Mouse (Mus musculus) cerebellum, postnatal 25 days (tissue): ENCODE data around the gene Gipc1.

ENCODE experiments used
- DNase-seq, 2 experiments: peaks; one replicate each; pipeline ENCODE4 v3.0.0; 2021; ENCODE audit warnings: mixed read lengths in 2 of 2

The Gipc1 gene

DNA sequence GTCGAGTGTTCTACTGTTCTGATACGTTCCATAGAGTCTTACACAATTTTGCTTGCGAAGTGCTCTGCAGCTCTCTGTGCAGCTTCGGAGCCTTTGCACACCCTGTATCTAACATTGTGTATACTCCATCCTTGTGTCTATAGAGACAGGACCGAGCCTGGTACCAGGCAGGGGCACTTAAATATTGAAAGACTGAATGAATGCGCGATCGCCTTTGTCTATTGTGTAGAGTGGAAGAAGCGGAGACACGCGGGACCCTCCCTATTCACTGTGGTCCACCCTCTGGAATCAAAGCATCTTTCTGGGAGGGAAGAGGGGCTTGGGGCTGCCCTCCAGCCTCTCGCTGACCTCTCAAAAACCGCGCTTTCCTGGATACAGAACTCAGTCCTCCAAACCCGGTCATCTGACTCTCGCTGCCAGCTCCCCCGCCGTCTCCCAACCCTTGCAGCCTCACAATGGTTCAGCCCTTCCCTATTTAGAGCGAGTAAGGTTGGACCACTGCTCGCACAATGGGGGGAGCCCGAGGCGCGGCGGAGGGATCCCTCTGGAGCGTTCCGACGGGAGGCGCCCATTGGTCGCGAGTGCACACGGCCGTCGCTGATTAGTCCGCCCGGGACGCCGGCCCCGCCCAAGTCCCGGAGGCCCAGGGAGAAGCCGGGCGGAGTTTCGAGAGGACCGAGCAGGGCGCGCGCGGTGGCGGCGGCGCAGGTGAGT is at the start of gene Gipc1:
TSS of gene Gipc1 (plus strand) at position 648 of the 714 bp plus-strand sequence.
- DNase-seq, result peak; percentile 95 to 97

DNA sequence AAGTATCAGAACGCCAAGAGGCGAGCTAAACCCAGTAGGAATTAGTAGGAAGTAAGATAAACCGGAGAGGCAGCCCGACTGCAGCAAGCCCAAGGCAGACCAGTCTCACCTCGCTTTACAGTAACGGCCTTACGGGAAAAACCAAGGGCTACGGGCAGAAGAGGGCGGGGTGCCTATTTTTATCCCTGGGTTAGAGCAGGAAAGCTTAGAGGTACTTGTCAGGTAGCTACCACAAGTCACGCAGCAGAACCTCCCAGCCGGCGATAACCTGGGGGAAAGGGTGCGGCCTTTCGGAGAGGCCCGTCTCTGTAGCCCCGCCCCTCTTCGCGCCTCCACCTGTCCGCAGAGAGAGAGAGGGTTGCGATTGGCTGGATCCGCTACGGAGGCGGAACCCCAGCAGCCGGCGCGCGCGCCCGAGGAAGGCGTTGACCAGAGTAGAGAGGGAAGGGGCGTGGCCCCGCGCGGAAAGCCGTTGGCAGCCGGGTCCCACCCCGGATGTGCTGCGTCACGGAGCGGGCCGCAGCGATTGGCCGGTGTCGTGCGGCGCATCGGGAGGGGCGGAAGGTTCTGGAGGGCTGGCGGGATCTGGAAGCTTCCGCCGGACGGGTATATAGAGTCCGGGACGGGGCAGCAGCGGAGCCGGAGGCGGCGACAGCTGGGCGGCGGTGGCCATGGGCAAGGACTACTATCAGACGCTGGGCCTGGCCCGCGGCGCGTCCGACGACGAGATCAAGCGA is 44.6 kb upstream of the Gipc1 start, which contains the start of the genes Tecr and Dnajb1:
TSS of gene Tecr (minus strand) at position 311 of the 737 bp plus-strand sequence.
TSS of gene Dnajb1 (plus strand) at position 533 of the 737 bp plus-strand sequence.
- peak; percentile 100 for DNase-seq

DNA sequence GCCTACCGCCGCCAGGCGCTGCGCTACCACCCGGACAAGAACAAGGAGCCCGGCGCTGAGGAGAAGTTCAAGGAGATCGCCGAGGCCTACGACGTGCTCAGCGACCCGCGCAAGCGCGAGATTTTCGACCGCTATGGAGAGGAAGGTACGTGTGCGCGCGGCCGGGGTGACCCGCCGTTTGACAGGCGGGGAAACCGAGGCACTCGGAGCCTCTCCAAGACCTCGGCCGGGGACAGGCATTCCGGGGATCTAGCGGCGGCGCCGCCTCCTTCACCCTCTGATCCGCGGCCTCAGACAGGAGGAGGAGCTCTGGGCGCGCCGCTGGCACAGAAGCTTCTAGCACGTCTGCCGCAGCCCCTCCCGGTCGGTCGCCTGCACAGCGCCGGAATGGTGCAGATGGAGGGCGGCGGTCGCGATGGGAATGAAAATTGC is 44.1 kb upstream of the Gipc1 start:
- DNase-seq, result peak in 1 of 2 experiments; percentile 83

DNA sequence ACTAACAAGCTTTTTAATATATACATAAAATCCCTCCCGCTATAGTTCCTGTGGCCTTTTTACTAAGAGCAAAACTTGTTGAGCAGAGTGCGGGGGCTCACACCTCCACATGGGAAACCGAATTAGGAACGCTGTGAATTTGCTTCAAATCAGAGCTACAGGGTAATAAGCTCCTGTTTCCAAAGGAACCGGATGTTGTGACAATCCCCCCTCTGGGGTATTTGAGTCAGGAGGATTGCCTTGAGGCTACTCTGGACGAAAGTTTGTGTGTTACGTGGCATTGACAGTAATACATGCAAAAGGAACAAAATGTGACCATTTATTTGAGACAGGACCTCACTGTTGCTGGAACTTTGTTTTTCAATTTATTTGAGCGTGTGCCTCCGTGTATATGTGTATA is 43.4 kb upstream of the Gipc1 start:
- peak in 1 of 2 experiments; percentile 2 for DNase-seq

DNA sequence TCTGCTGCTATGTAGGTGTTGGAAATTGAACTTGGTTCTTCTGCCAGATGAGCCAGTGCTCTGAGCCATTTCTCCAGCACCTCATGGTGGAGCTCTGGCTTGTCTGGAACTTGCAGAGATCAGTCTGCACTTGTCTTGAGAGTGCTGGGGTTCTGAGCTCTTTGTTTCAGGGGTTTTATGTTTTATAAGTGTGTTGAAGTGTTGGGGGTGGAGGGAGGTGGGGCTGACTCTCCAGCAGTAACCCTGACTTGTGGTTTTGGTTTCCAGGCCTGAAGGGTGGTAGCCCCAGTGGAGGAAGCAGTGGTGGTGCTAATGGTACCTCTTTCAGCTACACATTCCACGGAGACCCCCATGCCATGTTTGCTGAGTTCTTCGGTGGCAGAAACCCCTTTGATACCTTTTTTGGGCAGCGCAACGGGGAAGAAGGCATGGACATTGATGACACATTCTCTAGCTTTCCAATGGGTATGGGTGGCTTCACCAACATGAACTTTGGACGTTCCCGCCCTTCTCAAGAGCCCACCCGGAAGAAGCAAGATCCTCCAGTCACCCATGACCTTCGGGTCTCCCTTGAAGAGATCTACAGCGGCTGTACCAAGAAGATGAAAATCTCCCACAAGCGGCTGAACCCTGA is 42.8 kb upstream of the Gipc1 start:
- no peak for DNase-seq

DNA sequence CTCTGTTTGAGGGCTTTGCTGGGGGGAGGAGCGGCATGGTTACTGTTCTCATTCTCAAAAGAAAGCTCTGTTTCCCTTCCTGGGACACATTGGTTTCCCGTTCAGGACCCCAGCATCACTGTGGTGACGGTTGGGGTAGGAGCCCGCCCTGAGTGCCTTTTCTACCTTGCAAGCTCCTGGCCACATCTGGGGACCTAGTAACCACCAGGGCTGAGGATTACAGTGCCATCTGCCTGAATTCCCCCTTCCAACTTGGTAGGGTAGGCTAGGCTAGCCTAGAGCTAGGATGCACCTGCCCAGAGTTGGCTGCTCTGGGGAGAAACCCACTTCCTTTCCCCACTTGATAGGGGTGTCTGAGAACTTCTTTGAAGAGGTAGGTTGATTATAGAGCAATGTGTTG is 40.6 kb upstream of the Gipc1 start:
- DNase-seq, result no peak

DNA sequence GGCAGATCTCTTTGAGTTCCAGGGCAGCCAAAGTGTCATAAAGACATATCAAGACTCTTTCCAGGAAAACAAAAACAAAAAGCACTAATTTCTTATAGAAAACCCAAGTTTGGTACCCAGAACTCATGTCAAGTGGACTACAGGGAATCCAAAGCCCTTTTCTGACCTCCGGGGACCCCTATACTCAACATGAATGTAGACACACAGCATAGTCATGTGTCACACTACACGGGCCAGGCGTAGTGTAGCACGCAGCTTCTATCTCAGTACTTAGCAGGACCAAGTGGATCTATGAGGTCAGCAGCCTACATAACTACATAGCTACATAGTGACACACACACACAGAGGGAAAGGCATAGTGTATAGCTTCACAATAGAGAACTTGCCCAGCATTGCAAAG is 38.8 kb upstream of the Gipc1 start:
- no peak for DNase-seq

DNA sequence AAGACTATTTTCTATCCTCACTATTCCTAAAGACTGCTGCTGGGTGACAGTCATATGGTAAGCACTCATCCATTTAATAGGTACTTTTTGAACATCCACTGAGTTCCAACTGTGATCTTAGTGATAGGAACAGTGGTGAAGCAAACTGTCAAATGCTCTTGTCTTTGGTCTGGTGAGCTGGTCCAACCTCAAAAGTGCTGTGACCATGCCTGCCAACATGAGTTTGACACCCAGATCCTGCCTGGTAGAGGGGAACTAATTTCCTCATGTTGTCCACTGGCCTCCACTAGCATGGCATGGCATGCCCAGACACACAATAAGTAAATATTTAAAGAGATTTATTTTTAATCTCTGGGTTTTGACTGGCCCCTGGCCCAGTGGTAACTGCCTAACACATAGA is 35.9 kb upstream of the Gipc1 start:
- no peak for DNase-seq

DNA sequence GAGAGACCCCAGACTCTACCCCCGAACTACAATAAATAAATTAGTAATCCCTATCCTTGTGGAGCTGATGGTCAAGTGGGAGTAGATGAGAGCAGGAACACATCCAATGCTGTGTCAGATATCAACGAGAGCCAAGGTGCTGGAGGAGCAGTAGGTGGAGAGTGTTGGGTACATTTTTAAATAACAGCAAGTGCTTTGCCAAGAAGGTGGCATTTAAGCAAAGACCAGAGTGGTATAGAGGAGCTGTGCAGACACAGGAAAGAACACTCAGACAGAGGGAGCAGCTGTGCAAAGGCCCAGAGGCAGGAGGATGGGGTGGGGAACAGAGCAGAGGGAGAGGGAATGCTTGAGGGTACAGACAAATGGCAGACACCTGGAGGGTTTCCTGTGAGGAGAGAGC is 35.4 kb upstream of the Gipc1 start:
- DNase-seq, result no peak

DNA sequence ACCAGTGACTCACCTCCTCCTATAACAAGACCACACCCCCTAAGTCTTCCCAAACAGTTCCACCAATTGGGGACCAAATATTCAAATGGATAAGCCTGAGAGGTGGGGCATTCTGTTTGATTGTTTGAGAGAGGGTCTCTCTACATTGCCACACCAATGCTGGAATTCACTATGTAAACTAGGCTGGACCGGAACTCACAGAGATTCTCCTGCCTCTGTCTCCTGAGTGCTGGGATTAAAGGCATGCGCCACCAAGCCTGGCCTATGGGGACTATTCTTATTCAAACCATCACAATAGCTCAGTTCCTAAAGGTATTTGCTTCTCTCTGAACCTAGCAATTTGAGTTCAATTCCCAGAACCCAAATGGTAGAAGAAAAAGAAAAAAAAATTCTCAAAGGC is 33.9 kb upstream of the Gipc1 start:
- no peak for DNase-seq

DNA sequence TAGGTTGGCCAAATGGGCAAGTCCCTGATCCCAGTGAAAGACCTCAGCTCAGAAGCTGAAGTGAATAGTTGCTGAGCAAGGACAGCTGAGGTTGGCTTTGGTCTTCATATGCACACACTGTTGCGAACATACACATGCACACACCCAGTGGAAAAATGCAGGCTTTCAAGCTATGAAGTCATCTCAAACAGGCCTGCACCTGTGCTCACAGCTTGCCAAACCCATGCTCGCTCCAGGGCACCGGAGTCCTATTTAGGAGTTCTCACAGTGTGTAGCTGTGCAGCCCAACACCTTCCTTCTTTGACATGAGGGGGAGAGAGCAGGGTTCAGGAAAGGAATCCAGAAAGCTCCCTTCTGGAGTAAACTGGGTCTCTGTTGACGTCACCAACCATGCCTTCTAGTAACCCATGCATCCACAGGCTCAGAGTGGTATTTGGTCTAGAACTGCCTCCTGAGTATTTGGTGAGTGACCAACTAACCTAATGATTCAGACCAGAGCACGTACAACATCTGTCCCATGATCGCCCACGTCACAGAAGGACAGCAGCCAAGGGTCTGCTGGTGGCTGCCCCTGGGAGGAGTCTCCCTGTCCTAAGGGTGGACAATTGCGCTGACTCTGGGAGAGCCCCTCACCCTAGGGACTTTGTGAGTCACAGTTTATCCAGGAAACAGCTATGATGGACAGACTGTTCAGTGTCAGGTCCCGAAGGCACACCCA is 32.8 kb upstream of the Gipc1 start:
- DNase-seq, result peak in 1 of 2 experiments; percentile 35

DNA sequence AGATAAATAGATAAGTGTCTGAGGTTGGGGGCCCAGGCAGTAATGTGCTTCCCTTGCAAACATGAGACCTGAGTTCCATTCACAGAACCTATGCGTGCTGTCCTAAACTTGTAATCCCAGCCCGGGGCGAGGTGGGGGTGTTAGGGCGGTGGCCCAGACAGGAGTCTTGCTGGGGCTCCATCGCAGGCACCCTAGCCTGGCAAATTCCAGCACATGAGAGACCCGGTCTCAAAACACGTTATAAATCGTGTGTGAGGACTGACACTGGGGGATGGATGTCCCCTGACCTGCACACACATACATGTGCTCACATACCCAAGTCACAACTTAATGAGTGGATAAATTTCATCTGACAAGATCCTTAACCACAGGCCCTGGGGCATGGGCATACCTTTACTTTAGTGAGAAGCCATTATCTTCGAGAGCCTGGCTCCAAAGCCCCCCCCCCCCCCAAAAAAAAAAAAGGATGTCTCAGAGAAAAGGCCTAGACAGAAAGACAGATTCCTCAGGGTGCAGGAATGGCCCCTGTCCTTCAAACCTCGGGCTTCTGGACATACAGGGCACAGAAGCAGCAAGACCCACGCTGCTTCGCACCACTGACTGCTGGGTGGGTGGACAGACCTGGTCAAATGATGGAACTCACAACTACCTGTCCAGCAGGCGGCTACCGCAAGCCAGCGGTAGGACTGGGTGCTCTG is 30.6 kb upstream of the Gipc1 start:
- no peak for DNase-seq

DNA sequence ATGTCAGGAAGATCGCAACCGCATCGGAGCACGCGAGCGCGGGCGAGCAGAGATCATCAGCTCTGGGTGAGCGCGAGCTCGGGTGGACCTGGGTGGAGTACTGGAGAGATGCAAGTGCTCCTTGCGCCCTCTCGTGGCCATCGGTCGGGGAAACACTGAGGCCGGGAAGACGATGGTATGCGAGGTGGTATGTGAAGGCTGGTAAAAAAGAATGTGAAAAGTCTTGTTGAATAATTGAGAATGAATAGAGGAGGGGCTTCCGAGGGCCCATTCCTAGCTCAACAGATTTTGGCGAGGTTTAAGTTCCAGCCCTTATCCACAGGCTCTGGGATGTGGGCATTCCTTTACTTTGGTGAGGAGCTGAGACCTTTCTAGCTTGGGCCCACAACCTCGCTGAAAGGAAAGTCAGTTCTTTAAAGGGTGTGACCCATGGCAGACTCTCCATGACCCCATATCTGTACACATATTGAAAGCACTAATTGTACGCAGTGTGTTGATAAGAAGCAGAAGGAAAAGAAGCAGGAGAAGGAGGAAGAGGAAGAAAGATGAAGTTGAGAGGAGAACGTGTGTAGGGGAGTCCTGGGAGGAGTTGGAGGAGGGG is 30.0 kb upstream of the Gipc1 start:
- DNase-seq, result peak; percentile 92 to 96

DNA sequence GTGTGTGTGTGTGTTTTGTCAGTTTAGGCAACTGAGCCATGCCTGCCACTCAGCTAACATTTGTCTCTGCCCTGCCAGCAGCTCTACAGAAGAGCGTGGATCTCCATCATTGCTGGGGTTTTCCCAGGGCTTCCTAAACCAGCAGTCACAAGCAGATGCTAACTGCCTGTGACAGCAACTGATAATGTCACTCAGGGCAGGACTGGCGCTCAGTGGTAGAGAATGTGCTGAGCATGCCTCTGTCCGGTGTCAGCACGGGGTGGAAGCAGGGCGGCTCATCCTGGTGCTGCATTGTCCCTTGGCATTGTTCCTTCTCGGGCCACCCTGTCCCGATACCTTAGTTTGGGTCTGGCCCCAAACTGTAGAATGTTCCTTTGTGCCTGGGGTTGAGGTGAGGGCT is 28.9 kb upstream of the Gipc1 start:
- DNase-seq, result no peak

DNA sequence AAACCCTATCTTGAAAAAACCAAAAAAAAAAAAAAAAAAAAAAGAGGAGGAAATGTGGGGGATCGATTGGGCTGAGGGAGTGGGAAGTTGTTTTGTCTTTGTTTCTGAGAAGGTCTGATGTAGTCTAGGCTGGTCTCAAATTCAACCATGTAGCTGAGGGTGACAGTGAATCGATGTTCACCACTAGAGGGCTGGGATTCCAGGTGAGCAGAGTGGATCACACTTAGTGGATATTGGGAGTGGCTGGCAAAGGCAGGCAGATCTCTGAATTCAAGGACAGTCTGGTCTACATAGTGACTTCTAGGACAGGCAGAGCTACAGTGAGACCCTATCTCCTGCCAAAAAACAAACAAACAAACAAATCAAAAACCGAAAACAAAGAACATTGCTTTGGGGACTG is 27.7 kb upstream of the Gipc1 start:
- peak; percentile 40 to 67 for DNase-seq

DNA sequence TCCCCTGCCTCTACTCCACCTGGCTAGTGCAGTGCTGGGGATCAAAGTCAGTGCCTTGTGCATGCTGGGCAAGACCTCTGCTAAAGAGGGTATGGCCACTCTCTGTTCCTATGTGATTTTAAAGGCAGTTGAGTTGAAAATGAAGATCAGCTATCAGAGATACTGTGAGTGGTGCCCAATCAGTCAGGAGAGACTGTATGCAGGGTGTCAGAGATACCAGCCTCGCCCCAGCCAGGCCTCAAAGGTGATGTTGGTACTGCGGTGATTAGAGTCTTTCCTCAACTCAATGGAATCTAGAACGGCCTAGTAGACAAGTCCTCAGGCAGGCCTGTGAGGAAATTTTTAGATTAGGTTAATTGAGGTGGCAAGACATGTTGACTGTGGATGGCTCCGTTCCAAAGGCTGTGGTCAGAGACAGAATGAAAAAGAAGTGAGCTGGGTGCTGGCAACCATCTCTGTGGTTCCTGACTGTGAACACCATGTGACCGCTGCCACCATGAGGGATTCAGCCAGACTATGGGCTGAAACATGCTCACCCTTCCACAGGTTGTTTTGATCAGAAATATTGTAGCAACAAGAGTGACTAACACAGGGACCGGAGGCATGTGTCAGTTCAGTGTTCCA is 26.7 kb upstream of the Gipc1 start:
- DNase-seq, result no peak

DNA sequence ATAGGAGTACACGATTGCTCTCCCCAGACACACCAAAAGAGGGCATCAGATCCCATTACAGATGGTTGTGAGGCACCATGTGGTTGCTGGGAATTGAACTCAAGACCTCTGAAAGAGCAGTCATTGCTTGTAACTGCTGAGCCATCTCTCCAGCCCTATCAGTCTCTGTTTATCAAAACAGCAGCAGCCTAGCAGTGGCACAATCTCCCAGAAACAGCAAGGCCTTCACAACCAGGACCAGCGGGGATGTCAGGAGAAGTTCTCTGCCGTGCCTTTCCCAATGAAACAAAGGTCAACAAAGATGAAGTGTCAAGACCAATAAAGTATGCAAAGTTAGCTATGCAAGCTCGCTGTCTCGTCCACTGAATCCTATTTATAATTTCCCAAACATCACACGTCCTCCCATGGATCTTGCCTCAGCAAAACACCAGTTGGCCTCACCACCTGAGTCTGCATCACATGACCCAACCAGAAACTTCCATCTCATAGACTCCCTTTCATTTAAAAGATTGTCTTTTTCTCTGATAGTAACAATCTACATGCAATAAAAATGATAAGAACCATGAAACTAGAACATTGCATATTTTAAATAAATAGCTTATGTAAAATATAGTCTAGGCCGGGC is 20.3 kb upstream of the Gipc1 start:
- DNase-seq, result no peak

DNA sequence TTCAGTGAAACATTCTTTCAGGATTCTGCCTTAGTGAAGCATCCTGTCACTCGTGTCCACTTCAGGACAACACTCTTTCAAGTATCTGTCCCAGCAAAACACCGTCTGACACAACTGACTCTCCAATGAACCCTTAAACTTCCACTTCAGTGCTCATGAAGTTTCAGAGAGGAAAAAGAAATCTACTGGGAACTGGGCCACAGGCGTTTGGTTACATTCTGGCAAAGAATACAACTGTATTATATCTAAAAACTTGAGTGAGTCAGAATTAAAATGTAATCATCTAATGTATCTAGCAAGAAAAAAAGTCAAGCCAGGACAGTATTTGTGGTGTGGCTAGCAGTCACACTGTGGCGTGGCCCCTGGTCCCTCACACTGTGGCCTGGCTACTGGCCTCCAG is 13.6 kb upstream of the Gipc1 start:
- DNase-seq, result no peak

DNA sequence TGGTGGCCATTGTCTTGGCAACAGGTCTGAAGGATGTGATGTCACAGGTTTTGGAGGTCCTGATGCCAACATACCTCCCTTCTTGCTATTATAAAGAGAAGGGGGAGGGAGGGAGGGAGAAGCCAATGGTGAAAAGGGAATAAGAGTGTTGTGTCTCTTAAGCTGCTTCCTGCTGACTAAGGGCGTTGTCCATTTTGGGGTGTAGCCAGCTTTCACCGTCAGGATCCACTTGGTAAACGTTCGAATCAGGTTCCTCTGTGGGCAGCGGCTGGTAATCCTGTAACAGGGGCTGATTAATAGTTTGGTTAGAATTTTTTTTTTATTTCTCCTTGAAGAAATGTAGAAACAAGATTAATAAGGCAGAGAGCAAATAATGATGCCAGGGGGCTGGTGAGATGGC is 12.8 kb upstream of the Gipc1 start:
- no peak for DNase-seq

DNA sequence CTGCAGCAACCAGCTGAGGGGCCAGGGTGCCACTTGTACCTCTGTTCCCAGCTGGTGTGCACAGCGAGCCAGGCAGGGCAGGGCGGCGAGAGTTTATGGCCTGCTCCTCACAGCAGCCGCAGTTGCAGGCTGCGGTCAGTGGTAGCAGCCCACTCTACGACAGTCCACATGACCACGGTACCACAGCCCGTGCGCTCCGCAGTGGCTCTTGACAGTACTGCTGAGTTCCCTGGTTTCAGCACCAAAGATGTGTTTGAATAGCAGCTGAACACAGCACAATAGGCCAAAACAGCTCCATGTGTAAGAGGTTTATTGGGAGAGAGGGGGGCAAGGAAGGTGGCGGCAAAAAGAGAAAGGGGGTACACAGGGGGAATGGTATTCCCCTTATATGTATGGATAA is 5.0 kb upstream of the Gipc1 start:
- no peak for DNase-seq

DNA sequence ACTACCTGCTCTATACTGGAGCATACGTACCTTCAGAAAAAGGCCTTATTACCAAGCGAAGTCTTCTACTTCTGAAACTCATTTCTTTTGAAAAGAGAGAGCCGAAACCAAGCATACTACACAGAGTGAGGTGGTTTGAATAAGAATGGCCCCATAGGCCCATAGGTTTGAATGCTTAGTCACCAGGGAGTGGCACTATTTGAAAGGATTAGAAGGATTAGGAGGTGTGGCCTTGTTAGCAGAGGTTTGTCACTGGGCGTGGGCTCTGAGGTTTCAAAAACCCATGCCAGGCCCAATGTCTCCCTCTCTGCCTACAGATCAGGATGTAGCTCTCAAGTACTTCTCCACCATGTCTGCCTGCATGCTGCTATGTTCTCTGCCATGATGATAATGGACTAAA is 4.4 kb upstream of the Gipc1 start:
- no peak for DNase-seq
